Mouse (Mus musculus): ENCODE measurements at regions not wholly inside any gene's neighbourhood (a gene's known extent, or its start where the extent isn't known, plus 50 kb on each side); places are given as distances from the start of the nearest gene placed in this dataset.

DNA sequence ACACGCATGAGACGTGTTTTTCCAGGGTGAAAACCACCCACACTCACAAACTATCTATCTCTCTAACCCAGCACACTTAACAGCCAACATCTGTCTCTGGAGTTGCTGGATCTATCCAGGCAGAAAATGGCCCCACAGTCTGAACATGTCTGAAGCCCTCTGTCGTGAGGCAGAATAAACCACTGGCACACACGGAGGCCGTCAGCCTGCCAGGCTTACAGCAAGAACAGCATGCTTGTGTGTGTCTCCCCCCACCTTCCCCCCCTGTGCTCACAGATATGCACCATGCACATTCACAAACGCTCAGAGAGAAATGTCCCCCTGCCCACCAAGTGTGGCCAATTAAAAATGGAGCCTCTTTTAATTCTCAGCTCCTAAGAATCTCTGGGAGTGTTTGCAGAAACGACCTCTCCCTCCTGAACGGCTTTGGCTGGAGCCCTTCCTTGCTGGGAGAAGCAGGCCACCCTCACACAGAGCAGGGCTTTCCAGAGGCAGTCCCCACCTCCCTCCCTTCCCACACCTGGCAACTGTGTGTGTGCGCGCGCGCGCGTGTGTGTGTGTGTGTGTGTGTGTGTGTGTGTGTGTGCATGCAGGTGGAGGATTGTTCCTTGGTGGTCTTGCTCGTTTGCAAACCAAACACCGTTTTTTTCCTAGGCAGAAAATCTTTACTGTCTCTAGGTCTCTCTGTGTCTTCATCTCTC lies 88.7 kb downstream of the Edn3 start:
- 47% methylated on average over 16 of the region's 16 CpGs for WGBS
- peak overlapping the region; percentile 47 for H3K27ac ChIP-seq (ENCODE audit: low read depth, low read length)
- H3K36me3 ChIP-seq (ENCODE audit: insufficient read depth, low read length): no peaks in the 10 kb centered on the region
- no peak overlapping the region for H3K9ac ChIP-seq (replicated peaks; ENCODE audit: low read length, poor library complexity, severe bottlenecking)
- H3K4me3 ChIP-seq (ENCODE audit: low read depth, low read length): no peak overlapping the region
- ATAC-seq (ENCODE audit: low FRiP score) (peak; percentile 61), DNase-seq (ENCODE audit: low spot score) (peak; percentile 51)
- H3K9me3 ChIP-seq (ENCODE audit: low read length): no peaks in the 10 kb centered on the region
- no peaks in the 10 kb centered on the region for H3K27me3 ChIP-seq (ENCODE audit: insufficient read depth, low read length)
- no peak for TF ChIP-seq CTCF (IDR thresholded peaks at IDR 0.05)
- H3K4me1 ChIP-seq (ENCODE audit: insufficient read depth, low read length): 0 out of 2 replicates have a peak, but pooled peaks cover 2% of the 10 kb centered on the region
- no peak overlapping the region for H3K4me2 ChIP-seq (ENCODE audit: low read depth, low read length, poor library complexity, severe bottlenecking)

DNA sequence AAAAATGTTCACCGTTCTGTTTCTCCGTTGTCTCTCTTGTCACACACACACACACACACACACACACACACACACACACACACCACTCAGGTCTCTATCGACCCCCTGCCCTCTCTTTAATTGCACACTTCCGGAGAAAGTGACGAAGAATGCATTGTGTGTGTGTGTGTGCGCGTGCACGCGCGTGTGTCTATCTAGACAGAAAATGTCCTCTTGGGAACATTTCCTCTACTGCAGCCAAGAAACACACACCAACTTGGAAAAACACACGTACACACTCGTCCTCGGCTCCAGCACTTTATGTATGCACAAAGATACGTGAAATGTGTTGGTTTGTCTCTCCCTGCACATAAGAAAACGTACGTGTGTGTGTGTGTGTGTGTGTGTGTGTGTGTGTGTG lies 90.4 kb downstream of the Edn3 start:
- TF ChIP-seq CTCF (IDR thresholded peaks at IDR 0.05): no peak
- no peaks in the 10 kb centered on the region for H3K27me3 ChIP-seq (ENCODE audit: insufficient read depth, low read length)
- H3K36me3 ChIP-seq (ENCODE audit: insufficient read depth, low read length): no peaks in the 10 kb centered on the region
- no peak overlapping the region for H3K4me3 ChIP-seq (ENCODE audit: low read depth, low read length)
- DNase-seq (ENCODE audit: low spot score) (no peak), ATAC-seq (ENCODE audit: low FRiP score) (no peak)
- no peak overlapping the region for H3K9ac ChIP-seq (replicated peaks; ENCODE audit: low read length, poor library complexity, severe bottlenecking)
- no peaks in the 10 kb centered on the region for H3K9me3 ChIP-seq (ENCODE audit: low read length)
- H3K4me1 ChIP-seq (ENCODE audit: insufficient read depth, low read length): 0 out of 2 replicates have a peak, but pooled peaks cover 2% of the 10 kb centered on the region
- no peak overlapping the region for H3K27ac ChIP-seq (ENCODE audit: low read depth, low read length)
- H3K4me2 ChIP-seq (ENCODE audit: low read depth, low read length, poor library complexity, severe bottlenecking): no peak overlapping the region
- WGBS: 71% methylated on average over 16 of the region's 16 CpGs

DNA sequence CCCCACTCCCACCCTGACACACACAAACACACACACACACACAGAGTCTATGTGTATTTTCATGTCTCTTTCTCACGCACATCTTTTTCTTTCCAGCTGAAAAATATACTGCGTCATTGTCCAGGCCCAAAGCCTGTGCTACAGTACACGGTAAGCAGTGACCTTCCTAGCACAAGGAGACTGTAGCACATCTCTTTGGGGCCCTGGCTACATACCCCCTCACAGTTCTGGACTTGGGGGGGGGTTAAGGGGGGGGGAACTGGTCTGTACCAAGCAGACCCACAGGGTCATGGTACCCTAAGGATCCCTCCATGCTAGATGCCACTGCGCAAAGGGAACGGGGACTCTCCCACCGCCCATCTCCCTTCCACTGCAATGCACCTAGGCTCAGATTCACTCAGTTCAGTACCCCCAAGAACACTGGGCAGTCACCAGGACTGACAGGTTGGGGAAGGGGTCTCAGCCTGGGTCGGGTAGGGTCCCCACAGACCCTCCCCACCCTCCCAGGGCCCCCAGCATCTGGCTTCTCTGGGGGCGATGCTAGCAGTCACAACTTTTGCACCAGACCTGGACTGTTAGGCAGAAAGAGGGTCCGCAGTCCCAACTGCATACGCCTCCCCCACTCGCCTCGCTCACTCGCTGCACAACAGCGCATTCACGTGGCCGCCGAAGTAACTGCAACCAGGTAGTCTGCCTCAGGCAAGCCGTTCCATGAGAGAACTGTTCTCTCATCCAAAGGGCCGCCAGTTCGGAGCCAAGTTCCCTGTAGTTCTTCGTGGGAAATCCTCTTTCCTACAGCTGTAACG lies 91.3 kb downstream of the Edn3 start:
- DNase-seq (ENCODE audit: low spot score) (peak; percentile 74), ATAC-seq (ENCODE audit: low FRiP score) (peak; percentile 73)
- Histone ChIP-seq H3K4me1 (ENCODE audit: insufficient read depth, low read length) (0 out of 2 replicates have a peak, but pooled peaks cover 2% of the 10 kb centered on the region), H3K9me3 (ENCODE audit: low read length) (no peaks in the 10 kb centered on the region), H3K4me3 (ENCODE audit: low read depth, low read length) (no peak overlapping the region), H3K4me2 (ENCODE audit: low read depth, low read length, poor library complexity, severe bottlenecking) (no peak overlapping the region), H3K36me3 (ENCODE audit: insufficient read depth, low read length) (no peaks in the 10 kb centered on the region), H3K9ac (replicated peaks; ENCODE audit: low read length, poor library complexity, severe bottlenecking) (no peak overlapping the region), H3K27me3 (ENCODE audit: insufficient read depth, low read length) (no peaks in the 10 kb centered on the region), H3K27ac (ENCODE audit: low read depth, low read length) (peak overlapping the region; percentile 32)
- 17% methylated on average over 22 of the region's 22 CpGs for WGBS
- TF ChIP-seq CTCF (IDR thresholded peaks at IDR 0.05): peak; percentile 95

DNA sequence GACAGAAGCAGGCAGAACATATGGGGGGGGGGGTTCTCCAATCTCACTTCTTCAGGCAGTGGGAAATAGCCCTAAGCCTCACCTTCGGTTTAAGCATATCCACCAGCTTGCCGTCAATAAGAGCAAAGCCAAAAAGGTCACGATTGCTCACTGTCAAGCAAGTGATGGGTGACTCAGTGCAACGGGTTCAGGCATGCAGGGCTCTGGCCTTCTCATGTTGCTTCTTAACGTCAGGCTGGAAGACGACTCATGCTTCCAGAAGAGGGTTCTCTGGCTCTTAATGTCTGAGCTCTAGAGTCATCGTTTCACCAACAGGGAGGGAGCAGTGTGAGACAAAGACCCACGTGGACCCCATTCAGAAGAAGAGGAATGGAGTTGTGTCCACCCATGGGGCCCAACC lies 93.4 kb downstream of the Edn3 start:
- Histone ChIP-seq H3K27me3 (ENCODE audit: insufficient read depth, low read length) (no peaks in the 10 kb centered on the region), H3K4me3 (ENCODE audit: low read depth, low read length) (no peak overlapping the region), H3K4me2 (ENCODE audit: low read depth, low read length, poor library complexity, severe bottlenecking) (no peak overlapping the region), H3K9me3 (ENCODE audit: low read length) (no peaks in the 10 kb centered on the region), H3K9ac (replicated peaks; ENCODE audit: low read length, poor library complexity, severe bottlenecking) (no peak overlapping the region), H3K4me1 (ENCODE audit: insufficient read depth, low read length) (peaks cover 5% of the 10 kb centered on the region; the same call in 1 of the 2 replicates), H3K36me3 (ENCODE audit: insufficient read depth, low read length) (no peaks in the 10 kb centered on the region), H3K27ac (ENCODE audit: low read depth, low read length) (no peak overlapping the region)
- TF ChIP-seq CTCF (IDR thresholded peaks at IDR 0.05): no peak
- no peak for ATAC-seq (ENCODE audit: low FRiP score)
- 82% methylated on average over 8 of the region's 8 CpGs for WGBS
- no peak for DNase-seq (ENCODE audit: low spot score)

DNA sequence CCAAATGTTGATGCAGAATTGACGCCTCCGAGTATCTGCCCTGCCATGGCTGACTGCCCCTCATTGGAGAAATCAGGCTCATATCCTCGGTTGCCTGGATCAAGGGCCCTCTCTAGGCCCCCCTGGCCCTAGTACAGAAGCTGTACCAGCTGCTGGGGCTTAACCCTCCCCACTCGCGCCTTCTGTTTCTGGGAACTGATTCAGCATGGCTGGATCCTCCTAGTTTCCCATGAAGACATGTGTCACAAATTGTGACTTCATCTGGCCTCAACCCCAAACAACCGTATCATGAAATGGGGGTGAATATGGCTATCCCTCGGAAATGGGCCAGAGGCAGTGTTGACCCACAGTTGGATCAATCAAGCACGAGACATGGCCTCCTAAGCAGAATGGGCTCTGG lies 95.1 kb downstream of the Edn3 start:
- Histone ChIP-seq H3K36me3 (ENCODE audit: insufficient read depth, low read length) (no peaks in the 10 kb centered on the region), H3K4me2 (ENCODE audit: low read depth, low read length, poor library complexity, severe bottlenecking) (no peak overlapping the region), H3K27ac (ENCODE audit: low read depth, low read length) (no peak overlapping the region), H3K4me1 (ENCODE audit: insufficient read depth, low read length) (peaks cover 3% of the 10 kb centered on the region; the same call in 1 of the 2 replicates), H3K4me3 (ENCODE audit: low read depth, low read length) (no peak overlapping the region), H3K9ac (replicated peaks; ENCODE audit: low read length, poor library complexity, severe bottlenecking) (no peak overlapping the region), H3K9me3 (ENCODE audit: low read length) (no peaks in the 10 kb centered on the region), H3K27me3 (ENCODE audit: insufficient read depth, low read length) (no peaks in the 10 kb centered on the region)
- DNase-seq (ENCODE audit: low spot score): no peak
- WGBS: 76% methylated on average over 8 of the region's 8 CpGs
- ATAC-seq (ENCODE audit: low FRiP score): no peak
- no peak for TF ChIP-seq CTCF (IDR thresholded peaks at IDR 0.05)

DNA sequence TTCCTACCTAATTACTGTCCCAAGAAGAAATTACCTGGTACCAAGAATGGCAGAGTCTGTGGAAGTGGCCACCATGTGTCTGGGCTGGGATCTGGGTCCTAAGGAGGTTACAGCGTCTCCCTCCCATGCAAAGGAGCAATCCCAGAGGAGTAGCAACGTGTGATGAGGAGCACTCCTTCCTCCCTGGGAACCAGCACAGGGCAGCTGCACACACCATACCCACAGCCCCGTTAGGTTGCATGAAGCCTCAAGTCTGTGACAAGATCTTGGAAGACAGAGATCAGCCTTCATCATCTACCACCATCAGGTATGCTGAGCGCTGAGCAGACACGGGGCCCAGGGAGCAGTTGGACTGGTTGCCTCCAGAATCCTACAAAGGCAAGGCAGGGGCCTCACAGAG lies 95.7 kb downstream of the Edn3 start:
- WGBS: 89% methylated on average over 5 of the region's 5 CpGs
- H3K27me3 ChIP-seq (ENCODE audit: insufficient read depth, low read length): no peaks in the 10 kb centered on the region
- TF ChIP-seq CTCF (IDR thresholded peaks at IDR 0.05): no peak
- H3K36me3 ChIP-seq (ENCODE audit: insufficient read depth, low read length): no peaks in the 10 kb centered on the region
- H3K9ac ChIP-seq (replicated peaks; ENCODE audit: low read length, poor library complexity, severe bottlenecking): no peak overlapping the region
- H3K4me3 ChIP-seq (ENCODE audit: low read depth, low read length): no peak overlapping the region
- no peak overlapping the region for H3K27ac ChIP-seq (ENCODE audit: low read depth, low read length)
- H3K9me3 ChIP-seq (ENCODE audit: low read length): no peaks in the 10 kb centered on the region
- ATAC-seq (ENCODE audit: low FRiP score) (no peak), DNase-seq (ENCODE audit: low spot score) (no peak)
- no peak overlapping the region for H3K4me2 ChIP-seq (ENCODE audit: low read depth, low read length, poor library complexity, severe bottlenecking)
- H3K4me1 ChIP-seq (ENCODE audit: insufficient read depth, low read length): peaks cover 3% of the 10 kb centered on the region; the same call in 1 of the 2 replicates
